Mouse (Mus musculus): ENCODE results near the gene Alpk1.

DNA sequence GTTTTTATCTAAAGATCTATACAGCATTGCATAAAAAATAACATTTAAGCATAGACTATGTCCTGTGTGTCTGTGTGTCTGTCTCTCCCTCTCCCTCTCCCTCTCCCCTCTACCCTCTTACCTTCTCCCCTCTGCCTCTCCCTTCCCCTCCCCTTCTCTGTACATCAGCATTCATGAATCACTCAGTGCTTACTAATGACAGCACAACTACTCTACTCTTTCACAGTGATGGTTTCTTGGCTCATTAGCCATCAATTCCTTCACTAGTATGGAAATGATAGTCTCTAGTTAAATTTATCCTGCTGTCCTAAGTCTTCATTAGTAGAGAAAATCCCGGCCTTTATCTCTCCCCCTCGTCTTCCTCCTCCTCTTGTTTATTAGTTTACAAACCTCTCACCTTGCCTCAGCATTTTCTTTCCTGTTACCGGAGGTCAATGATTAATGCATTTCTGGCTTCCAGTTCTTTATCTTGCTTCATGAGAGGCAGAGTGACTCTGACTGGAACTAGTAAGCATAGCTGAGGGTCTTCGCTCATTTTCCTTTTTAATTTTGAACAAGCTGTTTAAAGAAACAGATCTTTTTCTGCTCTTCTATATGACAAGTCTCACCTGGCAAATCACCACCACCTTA lies 79.0 kb downstream of the Alpk1 start:
- TF ChIP-seq CTCF (IDR thresholded peaks at IDR 0.05) (no peak), EP300 (IDR thresholded peaks at IDR 0.05) (no peak)
